Mouse (Mus musculus) thymus, adult 2 months (tissue): ENCODE results near the gene Rps6kl1. TPM values are rescaled to one million over a fixed set of nuclear protein-coding genes. Genes with fewer than 3 reads are reported as not detected.

Source experiments
- DNase-seq: peaks from one replicate; pipeline ENCODE4 v3.0.0; 2021
- H3K27ac ChIP-seq: fragments of 200-500 bp; 2 replicates; pipeline ENCODE4 v1.5.1; 2012; ENCODE audit warnings: low read length, control low read depth; ENCODE audit not compliant: control insufficient read depth, insufficient read depth
- H3K27me3 ChIP-seq: fragments of 200-500 bp; 2 replicates; pipeline ENCODE4 v1.6.1; 2012; ENCODE audit warnings: mild to moderate bottlenecking, low read length, moderate library complexity, mixed read lengths; ENCODE audit not compliant: control insufficient read depth, insufficient read depth
- H3K36me3 ChIP-seq: fragments of 200-500 bp; 2 replicates; pipeline ENCODE4 v1.6.1; 2012; ENCODE audit warnings: mild to moderate bottlenecking, low read length, moderate library complexity; ENCODE audit not compliant: control insufficient read depth, insufficient read depth
- H3K4me1 ChIP-seq: fragments of 200-500 bp; replicated peaks from 2 replicates; pipeline ENCODE4 v1.6.1; 2012; ENCODE audit warnings: low read length; ENCODE audit not compliant: control insufficient read depth, insufficient read depth
- H3K4me3 ChIP-seq: fragments of 200-500 bp; 2 replicates; pipeline ENCODE4 v1.5.1; 2012; ENCODE audit warnings: mild to moderate bottlenecking, low read length, control low read depth, moderate library complexity; ENCODE audit not compliant: control insufficient read depth, insufficient read depth
- CTCF ChIP-seq: fragments of 200-500 bp; IDR thresholded peaks from 2 replicates; pipeline ENCODE4 v1.5.1; 2012; ENCODE audit warnings: mild to moderate bottlenecking, control low read depth, low read length, moderate library complexity, borderline replicate concordance; ENCODE audit not compliant: control insufficient read depth, poor library complexity, insufficient read depth; ENCODE audit errors: extremely low read depth
- POLR2A ChIP-seq: fragments of 200-500 bp; IDR thresholded peaks from 2 replicates; pipeline ENCODE4 v1.6.1; 2012; ENCODE audit warnings: mild to moderate bottlenecking, low read length, control low read depth, moderate library complexity; ENCODE audit not compliant: control insufficient read depth, poor library complexity, insufficient read depth; ENCODE audit errors: extremely low read depth
- WGBS: fragments of 180-500 bp; shearing (Covaris S2); methylation state at CpG from one replicate; pipeline ENCODE4 v1.1.7; 2018; 5-methylcytosine and 5-hydroxymethylcytosine counted together
- polyA plus RNA-seq: library from polyadenylated mRNA; depleted of rRNA; stranded (reverse); fragments of >200 nt; gene quantifications from 2 replicates; pipeline ENCODE4 v1.2.3, GENCODE M21; 2012

Gene Rps6kl1
- polyA plus RNA-seq, 1 experiment: 11.4 TPM

DNA sequence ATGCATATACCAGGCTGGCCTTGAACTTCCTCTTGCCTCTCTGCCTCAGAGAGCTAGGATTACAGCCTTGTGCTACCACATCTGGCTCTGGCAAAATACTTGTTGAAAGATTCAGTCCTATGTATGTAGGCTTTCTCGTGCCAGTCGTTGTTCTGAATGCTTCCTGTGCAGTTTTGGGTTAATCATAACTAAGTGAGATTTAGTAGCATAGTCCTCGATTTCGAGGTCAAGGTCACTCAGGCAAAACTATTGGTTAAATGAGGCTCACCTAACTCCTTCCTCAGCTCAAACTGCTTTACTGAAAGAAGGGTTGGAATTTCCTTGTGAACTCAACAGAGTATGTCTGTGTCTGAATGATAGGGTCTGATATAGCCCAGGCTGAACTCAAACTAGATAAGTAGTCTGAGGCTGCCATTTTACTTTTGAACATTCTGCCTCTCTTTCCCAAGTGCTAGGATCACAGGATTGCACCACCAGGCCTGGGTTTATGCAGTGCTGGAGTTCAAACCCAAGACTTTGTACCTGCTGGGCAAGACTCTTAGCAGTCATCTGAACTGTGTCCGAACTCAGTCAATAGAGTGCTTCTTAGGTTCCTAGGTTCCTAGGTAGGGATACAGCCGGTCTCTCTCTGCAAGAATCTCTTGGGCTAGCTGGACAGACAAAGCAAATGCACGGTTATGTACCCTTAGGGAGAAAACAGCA is 38.4 kb downstream of the Rps6kl1 start:
- DNase-seq: no peak
- peaks cover 13% of the 10 kb centered on the region for H3K4me1 ChIP-seq
- no peaks in the 10 kb centered on the region for H3K27me3 ChIP-seq
- H3K36me3 ChIP-seq: peaks cover 3% of the 10 kb centered on the region; the same call in 1 of the 2 replicates
- H3K4me3 ChIP-seq: no peak overlapping the region
- H3K27ac ChIP-seq: no peak overlapping the region
- no peak for TF ChIP-seq POLR2A
- WGBS: 91% methylated on average over 7 of the region's 7 CpGs

DNA sequence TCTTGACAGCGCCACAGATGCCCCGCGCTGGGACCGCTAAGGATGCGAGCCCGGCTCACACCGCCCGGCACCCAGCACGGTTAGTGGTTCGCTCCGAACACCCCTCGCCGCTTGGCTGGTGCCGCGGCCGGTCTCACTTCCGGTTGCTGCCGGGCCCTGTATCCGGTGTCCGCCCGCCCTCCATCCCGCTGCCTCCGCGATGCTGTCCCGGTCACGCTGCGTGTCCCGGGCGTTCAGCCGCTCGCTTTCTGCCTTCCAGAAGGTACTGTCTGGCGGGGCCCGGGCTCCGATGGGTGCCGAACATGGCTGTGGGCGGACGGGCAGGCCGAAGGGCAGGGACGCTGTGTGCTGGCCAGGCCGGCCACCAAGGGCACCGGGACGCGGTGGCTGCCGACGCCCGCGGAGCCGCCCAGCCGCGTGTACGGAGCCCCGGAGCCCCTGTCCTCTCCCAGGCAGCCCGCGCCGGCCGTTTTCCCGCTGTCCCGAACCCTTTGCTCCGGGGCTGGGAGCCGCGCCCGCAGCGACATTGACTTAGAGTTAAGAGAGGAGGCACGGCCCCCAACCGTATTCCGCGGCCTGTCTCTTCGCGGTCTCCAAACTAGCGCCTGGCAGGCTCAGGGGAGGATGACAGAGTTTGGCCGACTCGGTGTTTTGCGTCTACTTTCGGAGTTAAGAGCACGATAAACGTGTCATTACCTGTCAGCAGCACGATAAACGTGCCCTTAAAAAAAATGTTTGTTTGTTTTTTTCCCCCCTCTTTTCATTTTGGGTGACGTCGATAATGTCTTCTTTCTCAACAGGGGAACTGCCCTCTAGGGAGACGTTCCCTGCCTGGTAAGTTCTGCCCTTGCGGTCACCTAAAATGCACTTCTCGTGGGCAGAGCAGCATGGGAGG is 40.1 kb downstream of the Rps6kl1 start, which contains the start of the genes Prox2 and Dlst:
Gene Prox2, minus strand, starts transcription at position 62 of the 895 bp plus-strand sequence.
Gene Dlst, plus strand, starts transcription at position 136 of the 895 bp plus-strand sequence.
- H3K36me3 ChIP-seq: peaks cover 3% of the 10 kb centered on the region; the same call in 1 of the 2 replicates
- H3K4me3 ChIP-seq: peak within 1 kb of the TSS; percentile 91
- no peaks in the 10 kb centered on the region for H3K27me3 ChIP-seq
- H3K4me1 ChIP-seq: peaks cover 19% of the 10 kb centered on the region
- DNase-seq: peak; percentile 87
- TF ChIP-seq CTCF (peak; percentile 39; the same call in 1 of the 2 replicates), POLR2A (peak; percentile 53; the same call in 1 of the 2 replicates)
- WGBS: under 1% methylated on average over 83 of the region's 83 CpGs
- peak within 1 kb of the TSS; percentile 21 for H3K27ac ChIP-seq

DNA sequence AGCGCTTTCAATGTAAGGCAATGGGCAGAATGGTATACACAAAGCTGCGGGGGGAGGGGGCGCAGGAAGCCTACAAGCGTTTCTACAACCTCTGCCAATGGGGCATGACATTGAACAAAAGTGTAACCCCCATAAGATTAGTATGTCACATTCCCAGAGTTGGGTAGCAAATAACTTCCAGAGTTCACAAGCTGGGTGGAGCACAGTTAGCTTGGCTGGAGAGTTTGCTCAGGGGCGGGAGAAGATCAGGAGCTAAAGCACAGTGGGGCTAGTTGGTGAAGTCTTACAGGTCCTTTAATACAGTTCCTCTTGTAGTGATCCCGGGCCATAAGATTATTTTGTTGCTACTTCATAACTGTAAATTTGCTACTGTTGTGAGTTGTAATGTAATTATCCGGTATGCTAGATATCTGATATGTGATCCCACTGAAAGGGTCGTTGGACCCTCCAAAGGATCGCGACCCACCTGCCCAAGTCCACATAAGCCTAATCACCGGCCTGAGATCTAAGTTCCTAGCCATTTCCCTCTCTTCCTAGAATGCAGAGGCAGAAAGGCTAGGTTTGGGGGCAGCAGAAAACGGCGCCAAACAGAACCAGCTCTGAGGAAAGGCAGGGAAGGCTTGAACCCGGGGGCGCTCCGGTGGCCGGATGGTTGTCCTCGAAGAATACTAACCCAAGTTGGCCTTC is 40.9 kb downstream of the Rps6kl1 start:
- Histone ChIP-seq H3K27ac (peak overlapping the region; percentile 21; the same call in 1 of the 2 replicates), H3K4me1 (peaks cover 19% of the 10 kb centered on the region), H3K36me3 (0 out of 2 replicates have a peak, but pooled peaks cover 1% of the 10 kb centered on the region), H3K27me3 (no peaks in the 10 kb centered on the region), H3K4me3 (peak overlapping the region; percentile 91)
- WGBS: 13% methylated on average over 18 of the region's 18 CpGs
- peak; percentile 21 for DNase-seq
- TF ChIP-seq POLR2A (no peak), CTCF (no peak)

DNA sequence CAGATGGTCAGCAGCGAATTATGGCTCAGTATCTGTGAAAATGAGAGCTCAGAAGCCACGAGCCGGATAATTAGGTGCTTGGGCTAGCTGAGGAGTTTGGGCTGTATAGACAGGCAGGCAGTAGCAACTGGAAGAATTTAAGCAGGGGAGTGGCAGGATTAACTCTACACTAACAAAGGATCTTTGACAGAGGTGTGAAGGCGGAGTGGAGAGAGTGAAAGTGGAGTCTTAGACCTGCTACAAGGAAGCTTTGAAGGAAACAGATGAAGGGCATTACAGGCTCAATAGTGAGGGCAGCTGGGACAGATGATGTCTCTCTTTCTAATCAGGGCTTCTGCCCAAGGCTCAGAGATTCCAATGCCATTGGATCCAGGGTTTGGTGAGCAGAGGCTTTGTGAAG is 41.6 kb downstream of the Rps6kl1 start:
- peaks cover 19% of the 10 kb centered on the region for H3K4me1 ChIP-seq
- no peak overlapping the region for H3K4me3 ChIP-seq

DNA sequence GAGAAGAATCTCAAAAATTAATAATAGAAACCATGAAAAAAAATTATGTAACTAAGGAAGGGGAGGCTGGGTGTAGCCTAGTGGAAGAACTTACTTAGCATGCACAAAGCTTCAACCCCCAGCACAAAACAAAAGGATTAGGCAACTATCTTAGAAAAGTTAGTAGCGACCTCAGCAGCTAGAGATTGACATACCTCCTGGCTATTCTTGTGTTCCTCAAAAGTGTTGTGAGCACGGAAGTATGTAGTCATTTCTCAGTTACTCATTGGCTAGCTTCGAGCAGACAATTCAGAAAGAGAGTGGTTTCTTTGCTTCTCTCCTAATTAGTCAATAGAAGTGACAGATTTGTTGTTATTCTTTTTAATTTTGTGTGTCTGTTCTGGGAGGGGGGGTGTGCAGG is 42.4 kb downstream of the Rps6kl1 start:
- Histone ChIP-seq H3K27ac (no peak overlapping the region), H3K4me3 (no peak overlapping the region), H3K36me3 (no peaks in the 10 kb centered on the region), H3K27me3 (no peaks in the 10 kb centered on the region), H3K4me1 (peaks cover 19% of the 10 kb centered on the region)
- TF ChIP-seq POLR2A (no peak), CTCF (no peak)
- 86% methylated on average over 3 of the region's 3 CpGs for WGBS
- no peak for DNase-seq

More for the DNA sequence above, 41.6 kb downstream of the Rps6kl1 start:
- no peak overlapping the region for H3K27ac ChIP-seq
- no peaks in the 10 kb centered on the region for H3K36me3 ChIP-seq
- no peak for DNase-seq
- WGBS: 92% methylated on average over 4 of the region's 4 CpGs
- TF ChIP-seq POLR2A (no peak), CTCF (no peak)
- no peaks in the 10 kb centered on the region for H3K27me3 ChIP-seq

DNA sequence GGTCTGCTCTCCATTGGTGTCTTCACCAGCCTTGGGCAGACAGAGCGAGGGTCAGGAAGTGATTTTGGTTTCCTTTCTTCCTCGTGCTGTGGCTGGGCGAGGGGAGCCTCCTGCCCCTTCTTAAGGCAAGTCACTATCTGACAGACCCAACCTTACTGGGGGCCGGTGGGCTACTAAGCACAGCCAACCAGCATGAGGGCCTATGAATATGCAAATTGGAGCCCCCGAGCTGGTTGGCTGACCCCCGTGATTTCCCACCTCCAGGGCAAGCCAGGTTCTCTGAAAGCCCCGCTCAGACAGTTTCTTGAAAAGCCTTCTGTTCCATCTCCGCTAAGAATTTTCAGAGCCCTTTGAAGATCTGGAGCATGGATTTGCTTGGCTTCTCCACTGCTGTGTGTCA is 44.8 kb downstream of the Rps6kl1 start:
- peaks cover 13% of the 10 kb centered on the region for H3K4me1 ChIP-seq
- no peak overlapping the region for H3K27ac ChIP-seq
- H3K4me3 ChIP-seq: no peak overlapping the region
- no peak for DNase-seq
- H3K36me3 ChIP-seq: no peaks in the 10 kb centered on the region
- no peaks in the 10 kb centered on the region for H3K27me3 ChIP-seq
- 10% methylated on average over 8 of the region's 8 CpGs for WGBS
- TF ChIP-seq CTCF (no peak), POLR2A (no peak)
